Mouse (Mus musculus) ES-Bruce4 (cell line): ENCODE data around the gene E2f6. TPM values are rescaled to one million over a fixed set of nuclear protein-coding genes. Genes with fewer than 3 reads are reported as not detected.

Experiments
- H3K27ac ChIP-seq: 2 replicates; pipeline ENCODE4 v1.5.1; 2012; ENCODE audit warnings: low read length, inconsistent platforms; ENCODE audit not compliant: insufficient read depth
- H3K27me3 ChIP-seq: 2 replicates; pipeline ENCODE4 v1.6.1; 2012; ENCODE audit warnings: mild to moderate bottlenecking, low read length, inconsistent platforms; ENCODE audit not compliant: control insufficient read depth, poor library complexity, insufficient read depth, severe bottlenecking
- H3K36me3 ChIP-seq: 2 replicates; pipeline ENCODE4 v1.6.1; 2012; ENCODE audit warnings: inconsistent platforms, mild to moderate bottlenecking, low read length, moderate library complexity; ENCODE audit not compliant: control insufficient read depth, poor library complexity, insufficient read depth, severe bottlenecking
- H3K4me1 ChIP-seq: one replicate; pipeline ENCODE4 v1.8.1; 2011; ENCODE audit warnings: low read length; ENCODE audit not compliant: control insufficient read depth, insufficient read depth
- H3K4me3 ChIP-seq: 2 replicates; pipeline ENCODE4 v1.5.1; 2011; ENCODE audit warnings: low read depth, mild to moderate bottlenecking, low read length
- H3K9ac ChIP-seq: 2 replicates; pipeline ENCODE4 v1.6.1; 2012; ENCODE audit warnings: low read depth, mild to moderate bottlenecking, inconsistent platforms; ENCODE audit not compliant: poor library complexity, severe bottlenecking
- H3K9me3 ChIP-seq: replicated peaks from 2 replicates; pipeline ENCODE4 v1.6.1; 2012; ENCODE audit warnings: mild to moderate bottlenecking, low read length, inconsistent platforms; ENCODE audit not compliant: control insufficient read depth, poor library complexity, insufficient read depth, severe bottlenecking
- CTCF ChIP-seq: IDR thresholded peaks from one replicate; pipeline ENCODE4 v1.8.1; 2011; ENCODE audit warnings: low read depth, low read length
- EP300 ChIP-seq: IDR thresholded peaks from 2 replicates; pipeline ENCODE4 v1.6.1; 2011; ENCODE audit warnings: low read depth, low read length; ENCODE audit not compliant: insufficient read depth
- POLR2A ChIP-seq: IDR thresholded peaks from one replicate; pipeline ENCODE4 v1.8.1; 2011; ENCODE audit warnings: low read length; ENCODE audit not compliant: insufficient read depth
- polyA plus RNA-seq: library from polyadenylated mRNA; stranded (reverse); fragments of >200 nt; gene quantifications from 2 replicates; pipeline ENCODE4 v1.2.4, GENCODE M21; 2011; ENCODE audit warnings: low read depth; ENCODE audit not compliant: missing spikeins, insufficient read depth, insufficient read length

Gene E2f6
- polyA plus RNA-seq, 1 experiment: 22.2 TPM

DNA sequence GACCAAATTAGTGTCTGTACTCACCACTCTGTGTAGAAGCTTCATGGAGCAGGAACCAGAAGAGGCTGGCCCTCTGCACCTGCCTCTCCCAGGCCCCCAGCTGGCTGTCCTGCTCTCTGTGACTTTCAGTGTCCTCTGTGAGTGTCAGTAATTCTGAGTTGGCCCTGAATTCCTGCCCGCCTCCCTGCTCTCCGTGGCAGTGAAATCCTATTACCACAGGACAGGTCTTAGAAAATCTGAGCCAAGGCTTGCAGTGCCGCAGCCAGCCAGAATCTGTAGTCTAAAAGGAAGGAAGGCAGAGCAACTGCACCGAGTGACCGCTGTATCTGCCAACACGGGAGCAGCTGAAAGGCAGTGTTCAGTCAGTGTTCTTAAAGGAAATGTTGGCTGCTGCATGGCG, 10.0 kb downstream of the E2f6 start:
- TF ChIP-seq POLR2A (no peak), CTCF (no peak), EP300 (no peak)
- Histone ChIP-seq H3K4me1 (no peaks in the 10 kb centered on the region), H3K36me3 (no peaks in the 10 kb centered on the region; the same call in 1 of the 2 replicates), H3K9ac (no peak overlapping the region), H3K27ac (no peak overlapping the region), H3K9me3 (no peaks in the 10 kb centered on the region), H3K4me3 (no peak overlapping the region), H3K27me3 (no peaks in the 10 kb centered on the region)

DNA sequence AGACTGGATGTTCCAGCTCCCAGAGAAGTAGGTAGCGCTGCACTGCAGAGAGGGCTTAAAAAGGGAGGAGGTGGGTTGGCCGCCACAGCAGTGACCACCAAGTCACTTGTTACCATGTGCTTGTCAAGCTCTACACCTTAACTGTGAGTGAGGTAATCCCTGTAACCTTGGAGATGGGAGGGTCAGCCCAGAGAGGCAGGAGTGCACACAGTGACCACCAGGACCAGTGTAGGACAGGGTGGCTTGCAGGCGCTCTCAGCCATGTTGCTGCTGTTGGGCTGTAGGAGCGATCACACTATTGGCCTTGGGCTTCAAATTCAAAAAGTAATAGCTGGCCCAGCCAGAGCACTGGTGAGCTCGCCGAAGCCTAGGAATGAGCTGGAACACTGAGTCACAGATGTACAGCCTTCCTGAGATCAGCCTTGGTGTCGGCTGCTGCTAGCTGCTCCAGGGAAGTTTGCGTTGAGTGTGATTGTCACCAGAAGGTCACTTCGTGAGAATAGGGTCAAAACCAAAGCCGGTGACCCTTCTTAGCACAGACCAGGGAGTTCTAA, 11.5 kb downstream of the E2f6 start:
- no peaks in the 10 kb centered on the region for H3K27me3 ChIP-seq
- no peaks in the 10 kb centered on the region for H3K36me3 ChIP-seq
- H3K9me3 ChIP-seq: no peaks in the 10 kb centered on the region
- H3K9ac ChIP-seq: no peak overlapping the region
- H3K4me3 ChIP-seq: no peak overlapping the region
- no peak overlapping the region for H3K27ac ChIP-seq
- H3K4me1 ChIP-seq: no peaks in the 10 kb centered on the region
- TF ChIP-seq CTCF: no peak
- TF ChIP-seq POLR2A: no peak
- TF ChIP-seq EP300: no peak

DNA sequence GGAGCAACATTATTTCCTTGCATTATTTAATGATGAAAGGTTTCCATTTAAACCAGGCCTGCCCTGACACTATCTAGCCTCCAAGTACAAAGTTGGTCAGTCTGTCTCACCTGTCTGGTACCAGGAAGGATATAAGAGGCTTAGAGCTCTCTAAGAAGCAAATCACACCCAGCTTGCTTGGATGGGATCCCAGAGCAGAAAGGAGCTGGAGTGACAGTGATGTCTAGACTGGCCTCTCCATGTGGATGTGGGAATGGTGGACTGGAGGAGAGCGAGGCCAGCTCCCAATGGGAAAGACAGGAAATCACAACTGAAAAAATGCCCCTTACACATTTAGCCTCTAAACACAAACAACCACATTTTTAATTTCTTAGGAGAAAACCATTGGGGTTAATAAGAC, 12.9 kb downstream of the E2f6 start:
- TF ChIP-seq EP300: no peak
- no peak for TF ChIP-seq POLR2A
- TF ChIP-seq CTCF: no peak
- H3K9me3 ChIP-seq: no peaks in the 10 kb centered on the region
- no peak overlapping the region for H3K9ac ChIP-seq
- no peaks in the 10 kb centered on the region for H3K4me1 ChIP-seq
- H3K27ac ChIP-seq: no peak overlapping the region
- H3K4me3 ChIP-seq: no peak overlapping the region
- no peaks in the 10 kb centered on the region for H3K27me3 ChIP-seq
- no peaks in the 10 kb centered on the region for H3K36me3 ChIP-seq

DNA sequence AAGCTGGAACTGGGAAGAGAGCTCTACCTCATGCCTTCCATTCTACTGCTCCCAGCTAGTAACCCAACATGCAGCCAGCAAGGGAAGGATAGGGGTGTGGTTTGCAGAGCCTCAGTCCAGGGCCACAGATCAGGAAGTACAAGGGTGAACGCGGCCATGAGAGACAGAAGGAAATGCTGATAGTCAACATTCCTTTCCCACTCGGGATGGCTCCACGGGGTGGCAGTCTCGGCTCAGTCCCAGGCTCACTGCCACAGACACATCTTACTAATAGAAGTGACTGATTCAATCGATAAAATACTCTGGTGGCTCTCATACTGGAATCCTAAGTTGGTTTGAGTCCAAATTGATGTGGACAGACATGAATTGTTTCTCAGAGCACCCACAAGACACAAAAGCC, 17.7 kb downstream of the E2f6 start:
- H3K36me3 ChIP-seq: no peaks in the 10 kb centered on the region
- no peak overlapping the region for H3K27ac ChIP-seq
- H3K9ac ChIP-seq: no peak overlapping the region
- H3K9me3 ChIP-seq: no peaks in the 10 kb centered on the region
- TF ChIP-seq CTCF (no peak), EP300 (no peak), POLR2A (no peak)
- peaks cover 3% of the 10 kb centered on the region for H3K4me1 ChIP-seq
- H3K4me3 ChIP-seq: no peak overlapping the region
- no peaks in the 10 kb centered on the region for H3K27me3 ChIP-seq

DNA sequence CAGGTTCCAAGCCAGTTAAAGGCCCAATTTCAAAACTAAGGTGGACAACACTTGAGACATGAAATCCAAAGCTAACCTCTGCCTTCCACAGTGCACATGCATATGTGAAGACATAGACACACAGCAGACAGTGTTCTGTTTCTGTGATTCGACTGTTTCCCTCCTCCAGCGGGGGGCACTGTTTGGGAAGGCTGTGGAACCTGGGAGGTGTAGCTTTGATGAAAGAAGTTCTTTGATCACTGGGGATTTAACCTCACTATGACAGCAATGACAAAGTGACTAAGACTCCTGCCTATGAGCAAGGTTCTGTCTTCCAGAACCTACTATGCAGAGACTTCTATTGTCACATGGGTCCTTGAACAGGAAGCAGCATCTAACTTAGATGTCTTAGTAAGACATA, 19.0 kb downstream of the E2f6 start:
- TF ChIP-seq POLR2A (no peak), CTCF (peak; percentile 39)

DNA sequence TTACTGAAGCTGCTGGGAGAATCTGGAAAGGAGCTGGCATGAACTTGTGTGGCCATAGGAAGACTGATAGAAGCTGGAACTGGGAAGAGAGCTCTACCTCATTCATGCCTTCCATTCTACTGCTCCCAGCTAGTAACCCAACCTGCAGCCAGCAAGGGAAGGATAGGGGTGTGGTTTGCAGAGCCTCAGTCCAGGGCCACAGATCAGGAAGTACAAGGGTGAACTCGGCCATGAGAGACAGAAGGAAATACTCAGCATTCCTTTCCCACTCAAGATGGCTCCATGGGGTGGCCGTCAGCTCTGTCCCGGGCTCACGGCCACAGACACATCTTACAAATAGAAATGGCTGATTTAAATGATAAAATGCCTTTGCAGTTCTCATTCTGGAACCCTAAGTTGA, 20.3 kb downstream of the E2f6 start:
- no peak overlapping the region for H3K27ac ChIP-seq
- no peak overlapping the region for H3K9ac ChIP-seq
- TF ChIP-seq POLR2A (no peak), EP300 (no peak), CTCF (no peak)
- H3K4me3 ChIP-seq: no peak overlapping the region
- no peaks in the 10 kb centered on the region for H3K27me3 ChIP-seq
- no peaks in the 10 kb centered on the region for H3K36me3 ChIP-seq
- no peaks in the 10 kb centered on the region for H3K9me3 ChIP-seq
- peaks cover 3% of the 10 kb centered on the region for H3K4me1 ChIP-seq

More for the DNA sequence above, 19.0 kb downstream of the E2f6 start:
- Histone ChIP-seq H3K27me3 (no peaks in the 10 kb centered on the region), H3K9ac (no peak overlapping the region), H3K4me1 (peaks cover 3% of the 10 kb centered on the region), H3K9me3 (no peaks in the 10 kb centered on the region), H3K27ac (no peak overlapping the region), H3K4me3 (no peak overlapping the region), H3K36me3 (no peaks in the 10 kb centered on the region)
